Mouse (Mus musculus): ENCODE measurements at regions not wholly inside any gene's neighbourhood (a gene's known extent, or its start where the extent isn't known, plus 50 kb on each side); places are given as distances from the start of the nearest gene placed in this dataset.

- no peak for DNase-seq (ENCODE audit: low spot score)
Observed at GRCm38 (mm10) chr16:21274012-21274528, 69.5 kb downstream of the Ephb3 start.

GRCm38 (mm10) chr16:21277789-21278342 lies 73.3 kb downstream of the Ephb3 start:
- no peak for DNase-seq (ENCODE audit: low spot score)

GRCm38 (mm10) chr16:21278387-21278786 lies 73.8 kb downstream of the Ephb3 start:
- no peak for DNase-seq (ENCODE audit: low spot score)

DNA sequence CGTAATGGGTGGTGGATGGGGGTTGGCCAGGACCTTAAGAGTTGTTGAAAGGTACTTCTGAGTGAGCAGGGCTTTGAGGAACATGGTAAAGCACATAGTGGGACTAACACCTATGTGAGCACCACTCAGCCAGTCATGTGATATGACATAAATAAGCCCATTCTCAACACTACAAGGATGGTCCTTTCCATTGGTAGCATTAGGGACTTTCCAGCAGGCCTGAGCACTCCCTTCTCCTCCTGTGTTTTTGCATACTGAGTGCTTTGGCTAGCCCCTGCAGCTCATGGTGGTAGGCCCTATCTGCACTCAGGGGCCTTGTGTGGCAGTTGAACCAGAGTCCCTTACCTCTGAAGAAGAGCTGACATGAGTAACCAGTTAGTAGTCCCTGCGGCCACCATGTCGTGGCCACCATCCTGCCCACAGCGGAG lies 75.7 kb downstream of the Ephb3 start:
- DNase-seq (ENCODE audit: low spot score), result no peak

GRCm38 (mm10) chr16:21281958-21282730 lies 77.6 kb downstream of the Ephb3 start:
- no peak for DNase-seq (ENCODE audit: low spot score)

DNA sequence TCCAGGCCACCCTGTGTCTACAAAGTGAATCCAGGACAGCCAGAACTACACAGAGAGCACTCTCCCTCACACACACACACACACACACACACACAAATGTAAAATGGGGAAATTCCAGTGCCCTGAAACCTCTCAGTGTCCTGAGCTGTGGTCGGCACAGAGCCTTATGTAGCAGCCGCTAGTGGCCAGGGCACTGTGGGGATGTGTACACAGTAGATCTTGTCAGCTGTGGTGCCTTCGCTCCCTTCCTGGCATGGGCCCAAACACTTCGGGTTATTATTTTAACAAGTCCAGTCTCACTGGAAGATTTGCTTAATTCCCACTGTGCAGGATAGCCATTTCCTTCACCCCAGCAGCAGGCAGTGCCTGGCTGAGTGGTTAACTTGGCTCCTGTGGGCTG lies 81.5 kb downstream of the Ephb3 start:
- DNase-seq (ENCODE audit: low spot score), result peak; percentile 77

DNA sequence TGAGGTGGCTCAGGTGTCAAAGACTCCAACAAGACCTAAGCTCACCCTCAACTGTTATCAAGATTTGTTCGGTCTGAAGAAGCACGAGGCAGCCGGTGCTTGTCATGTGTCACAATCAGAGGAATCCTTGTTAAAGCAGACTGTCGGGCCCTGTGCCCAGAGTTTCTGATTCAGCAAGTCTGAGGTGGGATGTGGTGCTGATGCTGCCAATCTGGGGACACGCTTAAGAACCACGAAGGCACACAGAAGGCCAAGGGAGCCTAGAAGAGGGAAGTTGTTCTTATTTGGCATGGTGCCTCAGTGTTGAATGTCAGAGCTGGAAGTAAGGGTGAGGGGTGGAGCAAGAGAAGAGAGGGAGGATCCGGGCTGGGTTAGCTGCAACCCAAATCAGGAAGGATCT lies 85.0 kb downstream of the Ephb3 start:
- peak; percentile 59 for DNase-seq (ENCODE audit: low spot score)

DNA sequence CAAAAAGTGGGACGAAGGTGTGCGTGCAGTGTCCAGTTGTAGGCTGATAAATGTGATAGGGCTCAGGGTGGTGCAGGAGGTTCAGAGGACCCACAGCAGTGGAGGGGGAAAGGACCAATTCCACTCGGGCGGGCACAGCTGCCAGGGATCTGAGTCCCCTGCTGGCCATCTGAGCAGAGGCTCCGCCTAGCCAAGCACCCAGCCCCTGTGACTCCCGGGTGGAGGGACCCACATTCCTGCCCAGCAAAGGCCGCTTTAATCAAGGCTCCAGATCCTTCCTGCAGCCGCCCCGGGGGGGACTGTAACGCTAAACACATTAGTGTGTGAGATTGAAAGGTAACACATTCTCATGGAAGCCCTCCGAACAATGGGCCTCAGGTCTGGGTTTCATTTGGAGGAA lies 88.5 kb downstream of the Ephb3 start:
- no peak for DNase-seq (ENCODE audit: low spot score)

- no peak for DNase-seq (ENCODE audit: low spot score)
Observed at GRCm38 (mm10) chr16:21293569-21293968, 89.0 kb downstream of the Ephb3 start.

DNA sequence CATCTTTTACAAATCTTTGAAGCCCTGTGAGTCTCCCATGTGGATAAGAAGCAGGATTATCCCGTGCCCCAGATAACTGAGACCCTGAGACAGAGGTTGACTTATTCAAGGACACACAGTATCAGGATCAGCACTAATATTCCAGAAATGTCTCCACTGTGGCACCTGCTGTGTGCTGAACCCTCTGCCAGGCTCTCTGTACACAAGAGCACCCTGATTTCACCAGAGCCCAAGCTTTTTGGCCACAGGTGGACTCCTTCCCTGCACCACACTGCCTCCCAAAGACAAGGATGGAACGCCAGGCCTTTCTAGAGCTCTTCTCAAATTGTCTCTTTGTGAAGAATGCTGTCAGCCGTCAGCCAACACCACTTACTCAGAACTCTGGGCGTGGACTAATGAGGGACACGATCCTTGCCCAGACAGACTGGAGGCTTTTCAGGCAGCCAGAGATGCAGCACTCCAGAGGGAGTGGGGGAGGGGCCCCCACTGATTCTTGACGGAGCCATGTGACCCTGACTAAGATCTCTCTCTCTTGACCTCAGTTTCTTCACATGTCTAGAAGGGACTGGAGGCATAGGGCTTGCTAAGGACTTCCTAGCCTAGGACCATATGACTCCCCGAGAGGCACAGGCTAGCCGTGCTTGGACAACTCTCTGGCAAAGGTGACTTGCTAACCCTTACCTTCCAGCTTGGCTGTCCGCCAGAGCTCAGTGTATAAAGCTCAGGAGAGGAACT lies 90.3 kb downstream of the Ephb3 start:
- peak; percentile 67 for DNase-seq (ENCODE audit: low spot score)

DNA sequence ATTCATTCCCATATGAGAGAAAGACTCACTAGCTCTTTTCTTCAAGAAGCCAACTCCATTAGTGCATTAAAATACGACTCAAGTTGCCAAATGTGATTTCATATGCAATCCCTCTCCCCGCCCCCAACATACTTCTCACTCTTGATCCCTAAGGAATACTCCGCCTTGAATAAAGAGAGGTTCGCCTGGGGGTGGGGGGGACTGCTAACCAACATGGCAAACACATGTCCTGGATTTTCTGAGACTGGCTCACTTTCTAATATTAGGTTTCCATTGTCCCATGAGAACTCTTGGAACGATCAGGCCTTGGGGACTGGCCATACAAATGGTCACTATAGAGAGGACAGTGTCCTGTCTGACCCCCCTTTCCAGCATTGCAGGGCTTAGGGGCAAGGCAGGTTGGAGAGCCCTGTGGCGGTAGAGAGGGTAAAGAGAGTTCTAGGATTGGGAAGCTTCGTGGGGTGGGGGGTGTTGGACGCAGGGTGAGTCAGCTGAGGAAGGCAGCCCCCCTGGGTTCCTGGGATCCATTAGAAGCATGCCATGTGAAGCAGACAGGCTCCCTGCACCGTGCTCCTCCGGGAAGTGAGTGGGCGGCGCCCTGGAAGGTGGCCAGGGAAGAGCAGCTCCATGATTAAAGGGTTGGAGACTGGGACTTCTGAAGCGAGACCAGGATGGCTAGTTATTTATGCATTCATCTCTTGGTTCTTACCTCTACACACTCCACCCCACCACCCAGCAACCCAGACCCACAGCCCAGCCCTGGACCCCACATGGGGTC lies 91.6 kb downstream of the Ephb3 start:
- peak; percentile 41 for DNase-seq (ENCODE audit: low spot score)

GRCm38 (mm10) chr16:21296786-21297185 lies 92.2 kb downstream of the Ephb3 start:
- DNase-seq (ENCODE audit: low spot score), result no peak

DNA sequence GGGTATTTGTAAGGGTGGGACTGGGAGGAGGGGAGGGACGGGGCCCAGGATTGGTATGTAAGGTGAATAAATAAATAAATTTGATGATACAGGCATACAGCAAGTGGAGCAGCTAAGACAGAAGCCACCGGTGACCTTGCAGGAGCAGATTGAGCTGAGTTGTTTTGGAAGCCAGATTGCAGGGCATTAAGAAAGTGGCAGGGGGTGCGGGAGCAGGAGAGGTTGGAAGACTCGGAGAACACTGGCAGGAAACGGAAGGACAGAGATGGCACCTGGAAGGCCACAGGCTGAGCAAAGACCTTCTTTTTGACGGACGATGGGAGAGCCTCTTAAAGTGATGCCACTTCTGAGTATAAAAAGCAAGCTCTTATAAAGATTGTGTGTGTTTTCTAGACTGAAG lies 94.3 kb downstream of the Ephb3 start:
- DNase-seq (ENCODE audit: low spot score), result no peak

DNA sequence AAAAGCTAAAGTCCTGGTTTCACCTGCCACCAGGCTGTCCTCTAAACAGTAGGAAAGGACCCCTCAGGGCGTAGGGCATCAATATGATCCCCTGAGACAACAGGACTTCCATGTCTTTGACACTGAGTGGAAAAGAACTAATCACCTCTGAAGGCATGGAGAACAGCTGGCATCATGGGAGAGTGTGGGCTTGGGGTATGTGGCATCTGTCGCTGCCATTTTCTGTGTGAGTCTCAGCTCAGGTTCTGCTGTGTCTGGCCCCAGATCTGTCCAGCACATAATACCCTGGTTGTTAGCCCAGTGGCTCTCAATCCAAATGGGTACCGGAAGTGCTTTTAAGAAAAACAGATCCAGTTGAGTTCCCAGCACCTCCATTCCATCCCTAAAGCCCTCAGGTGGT lies 101.3 kb downstream of the Ephb3 start:
- DNase-seq (ENCODE audit: low spot score), result no peak

- DNase-seq (ENCODE audit: low spot score), result no peak
Observed at GRCm38 (mm10) chr16:21308513-21308912, 104.0 kb downstream of the Ephb3 start.

DNA sequence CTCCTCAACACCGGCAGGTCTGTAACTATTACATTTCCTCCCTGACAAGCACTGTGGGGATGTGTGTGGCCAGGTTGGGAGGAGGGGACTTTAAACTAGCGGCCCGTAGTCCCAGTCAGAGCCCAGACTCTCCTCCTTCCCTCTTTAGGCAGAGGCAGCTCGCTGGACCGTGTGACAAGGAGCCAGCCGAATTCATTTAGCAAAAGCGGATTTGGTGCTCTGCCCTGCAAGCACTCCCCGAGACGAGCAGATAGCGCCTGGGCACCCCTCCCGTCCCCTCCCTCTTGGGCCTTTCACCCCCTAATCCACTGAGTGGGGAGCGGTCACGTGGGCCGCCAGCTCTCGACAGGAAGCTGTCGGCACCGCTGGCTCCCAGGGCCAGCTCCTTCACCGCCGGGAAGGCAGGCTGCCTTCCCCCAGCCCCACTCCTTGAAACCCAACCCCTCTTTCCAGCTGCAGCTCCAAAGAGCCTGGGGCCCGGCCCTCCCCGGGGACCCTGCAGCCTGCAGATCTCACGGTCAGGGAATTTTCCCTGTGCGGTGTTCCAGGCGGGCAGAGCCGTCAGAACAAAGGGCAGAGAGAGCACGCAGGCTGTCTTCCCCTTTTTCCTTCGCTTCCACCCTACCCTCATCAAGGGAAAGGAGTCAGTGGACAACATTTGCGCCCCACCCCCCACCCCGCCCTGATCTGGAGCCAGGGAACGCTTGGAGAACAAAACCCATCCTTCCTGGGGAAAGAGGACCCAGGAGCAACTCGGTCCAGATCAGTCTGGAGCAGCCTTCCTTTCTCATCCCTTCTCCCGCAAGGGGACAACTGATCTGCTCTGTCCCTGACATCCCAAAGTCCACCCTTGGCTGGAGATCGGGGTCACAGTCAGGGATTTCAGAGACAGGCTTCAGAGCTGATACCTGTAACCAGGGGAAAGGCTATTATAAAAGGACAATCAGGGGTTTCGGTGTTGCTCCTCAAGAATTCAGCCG lies 106.4 kb downstream of the Ephb3 start:
- peak; percentile 77 for DNase-seq (ENCODE audit: low spot score)

DNA sequence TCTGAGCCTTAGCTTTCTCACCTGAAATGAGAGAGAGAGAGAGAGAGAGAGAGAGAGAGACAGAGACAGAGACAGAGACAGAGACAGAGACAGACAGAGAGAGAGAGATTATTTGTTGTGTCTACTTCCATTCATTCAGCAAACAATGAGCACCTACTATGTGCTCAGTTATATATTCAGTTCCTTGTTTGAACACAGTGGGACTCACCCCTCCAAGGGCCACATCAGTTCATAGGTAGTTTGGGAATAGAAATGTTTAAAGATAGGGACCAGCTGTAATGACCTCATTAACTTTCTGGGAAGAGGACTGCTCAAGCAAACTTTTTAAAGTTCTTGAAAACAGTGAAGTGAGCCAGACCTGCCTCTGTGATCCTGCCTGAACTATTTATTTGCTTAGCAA lies 107.2 kb downstream of the Ephb3 start:
- DNase-seq (ENCODE audit: low spot score), result no peak

- DNase-seq (ENCODE audit: low spot score), result no peak
Observed at GRCm38 (mm10) chr16:21315751-21316151, 107.2 kb upstream of the Vps8 start.

- DNase-seq (ENCODE audit: low spot score), result no peak
Observed at GRCm38 (mm10) chr16:21318009-21318639, 104.8 kb upstream of the Vps8 start.

- DNase-seq (ENCODE audit: low spot score), result no peak
Observed at GRCm38 (mm10) chr16:21318640-21319365, 104.1 kb upstream of the Vps8 start.
